Mouse (Mus musculus): ENCODE measurements around the gene Tfdp2. TPM values are rescaled to one million over a fixed set of nuclear protein-coding genes. Genes with fewer than 3 reads are reported as not detected.
"Not testable (repeated sequence)": the region's sequence is repeated elsewhere in the genome, so short reads cannot be mapped to it uniquely, and the experiment has no call there.

Gene Tfdp2
- total RNA-seq, 2 experiments from 2014 or later = 75.3 to 89.2 TPM

DNA sequence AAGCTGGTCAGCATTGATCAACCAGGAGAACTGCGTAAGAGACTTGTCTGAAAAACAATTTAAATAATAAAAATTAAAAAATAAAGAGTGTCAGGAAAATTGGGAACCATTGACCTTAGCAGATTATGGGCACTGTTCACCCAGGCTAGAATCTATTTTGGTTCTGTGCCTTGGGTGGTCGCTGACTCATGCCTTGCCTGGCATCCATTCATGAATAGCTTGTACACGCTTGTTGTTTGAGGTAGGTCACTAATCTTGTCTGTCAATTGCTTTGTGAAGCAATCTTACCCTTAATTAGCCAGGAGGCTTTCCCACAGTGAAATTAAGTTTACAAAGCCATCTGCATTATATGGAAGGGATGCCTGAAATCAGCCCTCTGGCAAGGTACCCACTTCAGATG is 112.7 kb downstream of the Tfdp2 start:
- DNase-seq = no peak

DNA sequence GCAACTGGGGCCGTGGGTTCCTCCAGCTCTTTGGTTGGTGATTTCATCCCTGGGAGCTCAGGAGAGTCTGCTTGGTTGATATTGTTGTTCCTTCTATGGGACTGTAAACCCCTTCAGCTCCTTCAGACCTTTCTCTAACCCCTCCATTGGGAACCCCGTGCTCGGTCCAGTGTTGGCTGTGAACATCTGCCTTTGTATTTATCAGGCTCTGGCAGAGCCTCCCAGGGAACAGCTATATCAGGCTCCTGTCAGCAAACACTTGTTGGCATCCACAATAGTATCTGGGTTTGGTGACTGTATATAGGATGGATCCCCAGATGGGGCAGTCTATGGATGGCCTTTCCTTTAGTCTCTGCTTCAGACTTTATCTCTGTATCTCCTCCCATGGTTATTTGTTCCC is 116.0 kb downstream of the Tfdp2 start:
- no peak for DNase-seq

DNA sequence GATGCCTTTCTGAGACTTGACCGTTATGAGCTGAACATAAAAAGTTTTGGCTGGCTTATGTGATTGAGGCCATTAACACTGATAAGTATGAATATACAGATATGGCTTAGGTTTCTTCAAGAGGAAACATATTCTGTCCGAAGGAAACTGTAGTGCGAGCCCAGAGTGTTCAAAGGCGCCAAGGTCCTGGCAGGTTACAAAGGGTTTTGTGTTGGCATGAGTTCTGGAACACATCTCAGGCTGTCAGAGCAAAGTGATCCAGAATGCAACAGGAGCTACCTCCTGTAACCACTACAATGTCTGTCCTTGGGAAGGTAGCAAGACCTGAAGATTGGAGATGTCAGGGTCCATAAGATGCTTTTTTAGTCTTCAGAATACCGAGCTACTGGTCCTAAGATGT is 123.3 kb downstream of the Tfdp2 start:
- peak; percentile 13 to 34 for DNase-seq

DNA sequence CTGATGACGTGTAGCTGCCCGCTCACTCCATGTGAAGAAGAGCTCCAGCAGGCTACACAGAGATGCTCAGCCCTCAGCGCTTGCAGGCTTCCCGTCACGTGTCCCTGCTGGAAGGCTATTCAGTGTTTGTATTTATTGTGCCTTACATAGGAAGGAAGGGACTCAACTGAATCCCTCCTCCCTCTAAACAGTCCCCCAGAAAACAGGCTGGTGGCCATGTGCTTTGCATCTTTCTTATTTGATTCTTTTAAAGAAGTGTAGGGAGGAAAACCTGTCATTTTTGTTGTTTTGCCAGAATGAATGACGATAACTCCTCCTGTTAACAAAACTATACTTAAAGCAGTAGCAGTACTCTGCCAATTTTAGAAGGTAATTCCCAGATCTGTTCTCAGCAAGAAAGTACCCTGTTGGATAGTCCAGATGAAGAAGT is 124.5 kb downstream of the Tfdp2 start:
- no peak for DNase-seq

DNA sequence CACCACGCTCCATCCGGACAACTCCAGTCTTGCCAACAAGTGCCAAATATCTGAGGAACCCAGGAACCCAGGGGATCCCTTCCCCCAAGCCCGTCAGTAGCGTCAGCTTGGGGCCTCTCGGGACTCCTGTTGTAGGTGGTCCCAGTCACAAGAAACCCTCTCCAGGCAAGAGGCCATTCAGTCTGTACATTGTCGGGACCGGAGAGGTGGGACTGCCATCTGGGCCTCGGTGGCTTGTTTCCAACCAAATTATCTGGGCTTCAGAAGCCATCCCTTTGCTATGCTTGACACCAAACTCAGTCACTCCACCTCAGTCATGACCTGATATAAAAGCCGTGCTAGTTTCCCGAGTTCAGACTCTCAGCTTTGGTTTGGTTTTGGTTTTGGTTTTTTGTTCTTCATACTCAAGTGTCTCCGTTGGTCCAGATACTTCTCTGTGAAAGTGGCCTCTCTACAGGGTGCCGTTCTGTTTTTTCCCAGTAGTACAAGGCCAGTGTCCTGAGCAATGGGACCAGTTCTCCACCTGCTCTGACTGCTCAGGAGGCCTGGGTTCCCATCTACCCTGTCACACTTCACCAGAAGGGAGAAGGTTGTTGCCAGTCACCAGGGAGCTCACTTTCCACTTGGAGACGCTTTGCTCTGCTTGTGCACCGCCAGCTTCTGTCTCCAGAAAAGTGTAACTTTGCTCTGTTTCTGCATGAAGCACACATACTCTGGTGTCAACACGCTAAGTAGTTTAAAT is 126.5 kb downstream of the Tfdp2 start:
- no peak for DNase-seq

DNA sequence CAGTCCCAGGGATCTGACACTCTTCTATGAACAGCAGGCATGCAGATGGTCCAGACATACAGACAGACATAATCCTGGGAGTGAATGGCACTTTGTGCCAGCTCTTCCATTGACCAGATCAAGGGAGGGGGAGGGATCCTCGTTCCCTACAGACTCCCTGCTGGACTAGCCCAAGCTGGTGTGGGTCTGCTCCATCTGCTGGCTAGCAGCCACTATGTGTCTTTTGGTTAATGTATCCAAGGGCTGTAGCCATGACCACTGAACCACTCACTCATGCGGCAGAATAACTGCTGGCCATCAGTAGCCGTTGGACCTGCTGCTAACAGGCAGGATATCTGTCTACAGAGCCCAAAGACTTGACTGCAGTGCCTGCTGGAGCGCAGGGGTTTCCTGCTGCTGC is 128.4 kb downstream of the Tfdp2 start:
- peak in 1 of 2 experiments; percentile 4 for DNase-seq

DNA sequence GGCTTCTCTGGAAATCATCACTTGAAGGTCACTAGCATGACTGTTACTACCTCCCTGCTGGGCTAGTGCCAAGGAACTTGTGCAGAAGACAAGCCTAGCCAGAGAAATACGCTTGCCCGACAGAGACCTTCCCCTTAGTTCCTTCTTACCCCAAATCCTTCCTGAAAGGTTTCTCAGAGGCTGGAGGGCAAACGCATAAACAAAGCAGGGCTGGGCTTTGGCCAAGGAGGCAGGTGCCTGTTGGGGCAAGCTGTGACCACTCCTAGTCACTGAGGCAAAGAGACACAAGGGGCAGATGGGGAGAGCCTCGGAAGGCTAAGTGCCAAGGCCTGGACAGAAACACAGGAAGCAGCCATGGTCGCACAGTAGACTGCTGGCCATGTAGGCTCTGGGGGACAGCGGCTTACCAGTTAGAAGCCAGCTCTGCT is 130.4 kb downstream of the Tfdp2 start:
- DNase-seq = peak; percentile 48 to 58

DNA sequence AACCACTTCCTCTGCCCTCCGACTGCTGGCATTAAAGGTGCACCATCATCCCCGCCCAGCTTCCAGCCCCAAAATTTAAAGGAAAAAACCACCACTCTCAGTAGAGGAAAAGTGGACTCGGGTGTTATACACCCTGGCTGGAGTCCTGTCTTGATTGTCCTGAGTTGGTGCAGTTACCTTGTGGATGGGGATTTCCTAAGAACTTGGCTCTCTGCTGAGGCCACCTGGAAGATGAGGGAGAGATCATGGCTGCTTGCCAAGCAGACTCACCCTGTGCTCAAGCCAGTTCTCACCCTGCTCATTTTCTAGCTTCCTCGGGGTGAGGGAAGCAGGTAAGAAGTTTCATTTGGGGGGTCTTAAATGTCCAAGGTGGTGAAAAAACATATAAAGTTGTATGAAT is 132.2 kb downstream of the Tfdp2 start:
- DNase-seq = no peak

DNA sequence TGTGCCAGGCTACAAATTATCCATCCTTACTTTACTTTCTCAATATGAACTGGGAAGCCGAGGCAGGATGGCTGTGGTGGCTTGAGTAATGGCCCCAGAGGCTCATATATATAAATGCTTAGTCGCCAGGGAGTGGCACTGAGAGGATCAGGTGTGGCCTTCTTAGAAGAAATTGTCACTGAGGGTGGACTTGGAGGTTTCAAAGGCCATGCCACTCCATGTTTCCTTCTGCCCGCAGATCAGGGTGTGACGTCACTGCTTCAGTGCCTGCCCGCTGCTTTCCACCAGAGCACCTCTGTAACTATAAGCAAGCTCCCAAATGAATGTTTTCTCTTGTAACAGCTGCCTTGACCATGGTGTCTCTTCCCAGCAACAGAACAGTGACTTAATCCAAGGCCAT is 135.1 kb downstream of the Tfdp2 start:
- DNase-seq = no peak

DNA sequence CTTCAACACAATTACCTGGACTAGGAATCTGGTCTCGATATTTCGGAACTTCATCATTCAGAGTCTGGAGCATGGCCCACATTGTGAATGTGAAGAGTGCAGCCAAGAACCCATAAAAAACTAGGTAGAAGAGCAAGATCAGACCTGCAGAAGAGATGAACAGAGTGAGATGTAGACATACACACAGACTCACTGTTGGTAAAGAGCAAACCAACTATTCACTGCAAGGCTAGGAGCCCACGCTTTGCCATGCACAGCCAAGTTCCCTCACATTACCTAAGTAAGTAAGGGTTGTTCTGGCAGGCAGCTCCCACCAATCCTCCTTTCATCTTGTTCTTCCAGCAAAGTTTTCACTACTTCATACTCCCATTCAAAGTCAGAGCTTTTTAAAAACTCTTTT is 149.7 kb downstream of the Tfdp2 start:
- no peak for DNase-seq

DNA sequence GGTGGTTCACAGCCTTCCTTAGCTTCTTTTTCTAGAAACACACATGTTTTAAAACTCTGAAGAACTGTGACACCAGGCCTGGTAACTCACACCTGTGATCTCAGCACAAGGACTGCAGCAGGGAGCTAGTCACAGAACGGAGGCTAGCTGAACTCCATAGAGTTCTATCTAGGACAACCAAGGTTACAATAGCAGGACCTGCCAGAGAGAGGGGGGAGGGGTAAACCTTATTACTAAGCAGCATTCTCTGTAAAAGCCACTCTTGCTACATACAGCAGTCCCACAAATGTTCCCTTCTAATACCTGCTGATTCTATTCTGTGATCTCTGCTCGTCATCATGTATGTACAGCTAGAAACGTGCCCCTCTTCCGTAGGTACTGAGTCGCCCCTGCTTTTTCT is 152.8 kb downstream of the Tfdp2 start:
- DNase-seq = no peak

DNA sequence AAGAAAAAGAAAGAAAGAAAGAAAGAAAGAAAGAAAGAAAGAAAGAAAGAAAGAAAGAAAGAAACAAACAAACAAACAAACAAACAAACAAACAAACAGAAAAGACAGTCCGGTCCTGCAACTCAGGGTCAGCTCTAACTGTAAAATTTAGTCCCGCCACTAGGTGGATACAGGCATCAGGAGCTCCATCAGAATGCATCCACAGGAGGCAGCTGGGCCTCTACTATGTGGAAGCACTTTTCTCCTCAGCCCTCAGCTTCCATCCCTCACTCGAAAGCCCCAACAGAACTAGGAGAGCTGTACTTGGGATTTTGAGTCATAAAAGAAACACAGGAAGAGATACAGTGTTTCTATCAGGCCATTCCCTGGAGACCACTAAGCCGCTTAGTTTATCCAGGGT is 153.9 kb downstream of the Tfdp2 start:
- peak; percentile 76 to 84 for DNase-seq

DNA sequence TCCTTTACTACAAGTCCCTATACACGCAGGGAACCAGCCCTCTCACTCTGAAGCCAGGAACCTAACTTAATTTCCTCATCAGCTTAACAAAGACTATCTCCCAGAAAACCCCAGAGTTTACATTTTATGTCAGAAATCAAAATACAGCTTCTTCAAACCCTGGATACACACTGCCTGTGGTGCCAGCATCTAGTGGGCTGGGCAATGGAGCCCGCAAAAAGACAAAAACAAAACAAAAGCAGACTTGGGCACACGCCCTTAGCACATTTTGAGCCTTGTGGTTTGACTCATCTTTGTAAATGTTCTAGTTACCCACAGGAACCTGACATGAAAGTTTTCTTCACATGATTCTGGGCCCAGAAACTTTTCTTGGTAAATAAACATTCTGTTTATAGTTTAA is 154.4 kb downstream of the Tfdp2 start:
- DNase-seq = no peak

DNA sequence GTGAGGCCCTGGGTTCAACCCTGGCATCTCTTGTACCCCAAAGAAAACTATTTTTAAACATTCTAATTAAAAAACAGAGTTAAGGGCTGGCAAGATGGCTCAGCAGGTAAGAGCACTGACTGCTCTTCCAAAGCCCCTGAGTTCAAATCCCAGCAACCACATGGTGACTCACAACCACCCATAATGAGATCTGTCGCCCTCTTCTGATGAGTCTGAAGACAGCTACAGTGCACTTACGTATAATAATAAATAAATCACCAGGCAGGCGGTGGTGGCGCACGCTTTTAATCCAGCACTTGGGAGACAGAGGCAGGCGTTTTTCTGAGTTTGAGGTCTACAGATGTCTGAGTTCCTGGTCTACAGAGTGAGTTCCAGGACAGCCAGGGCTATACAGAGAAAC is 155.7 kb downstream of the Tfdp2 start:
- DNase-seq = not testable (repeated sequence)

DNA sequence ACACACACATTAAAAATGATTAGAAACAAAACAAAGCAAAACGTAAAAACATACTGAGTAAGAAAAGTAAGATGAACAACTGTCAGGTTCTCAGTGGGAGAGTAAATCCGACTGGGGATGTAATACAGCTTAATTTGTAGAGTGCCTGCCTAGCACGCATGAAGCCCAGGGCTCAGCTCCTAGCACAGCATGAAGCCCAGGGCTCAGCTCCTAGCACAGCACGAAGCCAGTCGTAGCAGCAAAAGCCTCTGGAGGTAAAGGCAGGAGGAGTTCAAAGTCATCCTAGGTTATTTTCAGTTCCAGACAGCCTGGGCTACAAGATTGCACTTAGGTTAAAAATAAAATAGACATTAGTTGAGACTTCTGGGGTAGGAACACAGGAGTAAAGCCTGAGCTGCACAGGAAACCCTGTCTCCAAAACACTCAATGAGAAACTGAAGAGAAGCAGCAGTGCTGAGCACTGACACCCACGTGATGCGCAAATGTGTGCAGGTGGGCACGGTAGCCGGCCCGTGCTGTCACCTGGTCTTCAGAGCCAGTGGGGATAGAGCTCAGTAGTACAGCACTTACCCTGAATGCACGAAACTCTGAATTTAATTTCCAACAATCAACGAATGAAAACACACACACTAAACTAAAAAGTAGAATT is 157.2 kb downstream of the Tfdp2 start:
- DNase-seq = no peak

DNA sequence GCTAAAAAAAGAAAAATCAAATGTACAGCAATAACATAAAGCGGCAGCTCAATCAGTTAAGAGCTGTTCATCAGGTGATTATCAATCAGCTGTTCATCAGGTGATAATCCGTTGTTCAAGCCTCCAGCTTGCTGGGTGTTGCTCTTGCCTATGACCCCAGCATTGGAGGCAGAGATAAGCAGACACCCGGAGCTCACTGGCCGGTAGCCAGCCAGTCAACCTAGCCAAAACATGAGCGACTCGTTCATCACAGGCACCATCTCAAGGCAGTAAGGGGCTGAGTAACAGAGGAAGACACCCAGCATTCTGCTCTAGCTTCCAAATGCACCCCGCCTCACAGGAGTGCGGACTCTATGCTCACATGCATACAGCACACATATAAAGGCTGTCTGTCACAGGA is 157.7 kb downstream of the Tfdp2 start:
- DNase-seq = peak; percentile 47 to 51

DNA sequence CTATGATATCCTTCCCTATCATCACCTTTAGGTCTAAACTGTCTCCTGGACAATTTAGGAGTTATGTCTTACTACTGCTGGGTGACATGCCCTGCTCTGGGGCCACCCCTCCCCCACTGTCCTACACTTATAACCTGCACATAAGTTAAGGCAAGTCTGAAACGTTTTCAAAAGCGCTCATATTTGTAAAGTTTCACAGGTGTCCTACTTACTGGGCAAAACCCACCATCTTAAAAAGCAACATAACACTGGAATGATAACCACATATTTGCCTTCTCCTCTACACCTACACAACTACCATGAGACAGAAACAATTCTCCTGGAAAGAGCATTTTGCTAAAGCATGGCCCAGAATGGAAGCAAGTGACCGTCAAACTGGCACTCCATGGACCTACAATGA is 164.0 kb downstream of the Tfdp2 start:
- DNase-seq = no peak

DNA sequence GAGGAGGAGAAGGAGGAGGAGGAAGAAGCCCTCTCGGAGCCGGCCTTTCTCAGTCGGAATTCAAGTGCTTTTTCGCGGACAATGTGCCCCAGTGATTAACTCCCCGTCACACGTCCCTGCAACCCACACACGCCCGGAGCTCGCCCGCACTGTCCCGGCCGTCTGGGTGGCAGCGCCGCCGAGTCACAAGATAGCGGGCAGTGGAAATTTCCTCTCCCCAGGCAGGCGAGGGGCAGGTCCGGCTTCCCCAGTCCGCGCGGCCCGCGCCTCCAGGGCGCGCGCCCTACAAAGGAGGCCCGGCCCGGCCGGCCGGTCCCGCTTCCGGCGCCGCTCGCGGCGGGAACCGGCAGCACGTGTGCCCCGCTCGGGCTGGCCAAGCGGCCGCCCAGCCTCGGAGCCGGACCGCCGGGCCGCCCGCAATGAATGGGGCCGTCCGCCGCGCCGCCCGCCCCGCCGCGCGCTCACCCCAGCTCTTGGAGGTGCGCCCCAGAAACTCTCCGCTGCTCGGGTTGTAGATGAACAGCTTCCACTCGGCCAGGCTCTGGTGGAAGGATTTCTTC is 167.6 kb downstream of the Tfdp2 start:
- peak; percentile 82 to 84 for DNase-seq

DNA sequence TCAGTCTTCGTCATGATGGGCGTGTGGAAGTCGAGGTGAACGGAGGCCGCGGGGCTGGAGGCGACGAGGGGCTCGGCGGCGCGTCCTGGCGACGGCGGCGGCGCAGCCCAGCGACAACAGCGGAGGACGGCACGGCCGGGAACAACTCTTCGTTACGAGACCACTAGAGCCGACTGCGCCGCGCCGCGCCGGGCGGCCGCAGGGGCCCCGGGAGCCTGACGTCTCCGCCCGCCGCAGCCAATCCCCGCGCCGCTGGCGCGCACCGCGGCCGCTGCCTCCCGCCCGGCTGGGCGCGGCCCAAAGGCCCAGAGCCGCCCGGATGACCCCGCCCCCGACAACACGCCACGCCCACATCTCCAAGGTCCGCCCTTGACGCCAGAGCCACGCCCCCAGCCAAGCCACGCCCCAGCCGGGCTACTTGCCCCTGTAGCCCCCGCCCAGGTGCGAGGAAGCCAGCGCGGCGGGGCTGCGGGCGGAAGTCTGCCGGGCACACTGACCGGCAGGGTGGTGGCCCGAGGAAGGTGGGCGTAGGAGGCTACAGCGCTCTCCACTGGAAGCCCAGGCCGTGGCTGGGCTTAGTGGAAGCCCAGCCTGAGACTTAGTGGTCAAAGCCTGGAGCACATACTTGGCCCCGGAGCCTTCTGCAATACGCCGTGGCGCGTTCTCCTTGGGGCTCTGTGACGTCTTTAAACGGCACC is 168.2 kb downstream of the Tfdp2 start, which contains the start of gene Atp1b3:
Gene Atp1b3, minus strand, starts transcription at position 302 of the 698 bp plus-strand sequence.
- DNase-seq = peak; percentile 99 to 100

DNA sequence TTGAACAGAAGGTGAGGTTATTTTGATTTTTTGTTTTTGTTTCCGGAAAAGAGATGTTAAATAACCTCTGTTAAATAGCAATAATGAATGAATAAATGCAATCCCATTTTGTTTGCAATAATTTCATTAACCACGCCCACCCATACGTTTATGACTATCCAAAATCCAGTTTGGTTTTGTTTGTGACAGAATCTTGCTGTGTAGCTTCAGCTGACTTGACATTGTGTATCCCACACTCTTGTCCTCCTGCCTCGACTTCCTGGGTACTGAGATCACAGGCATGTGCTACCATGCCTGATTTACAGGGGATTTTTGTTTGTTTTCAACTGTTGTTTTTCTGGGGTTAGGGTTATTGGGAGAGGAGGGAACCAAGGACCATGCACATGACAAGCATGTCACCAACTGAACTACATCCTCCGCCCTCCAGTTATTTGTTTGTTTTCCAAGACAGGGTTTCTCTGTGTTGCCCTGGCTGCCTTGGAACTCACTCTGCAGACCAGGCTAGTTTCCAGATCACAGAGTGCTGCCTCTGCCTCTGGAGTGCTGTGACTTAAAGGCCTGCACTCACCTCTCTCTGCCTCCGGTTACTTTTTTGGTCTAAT is 169.3 kb downstream of the Tfdp2 start:
- DNase-seq = no peak

DNA sequence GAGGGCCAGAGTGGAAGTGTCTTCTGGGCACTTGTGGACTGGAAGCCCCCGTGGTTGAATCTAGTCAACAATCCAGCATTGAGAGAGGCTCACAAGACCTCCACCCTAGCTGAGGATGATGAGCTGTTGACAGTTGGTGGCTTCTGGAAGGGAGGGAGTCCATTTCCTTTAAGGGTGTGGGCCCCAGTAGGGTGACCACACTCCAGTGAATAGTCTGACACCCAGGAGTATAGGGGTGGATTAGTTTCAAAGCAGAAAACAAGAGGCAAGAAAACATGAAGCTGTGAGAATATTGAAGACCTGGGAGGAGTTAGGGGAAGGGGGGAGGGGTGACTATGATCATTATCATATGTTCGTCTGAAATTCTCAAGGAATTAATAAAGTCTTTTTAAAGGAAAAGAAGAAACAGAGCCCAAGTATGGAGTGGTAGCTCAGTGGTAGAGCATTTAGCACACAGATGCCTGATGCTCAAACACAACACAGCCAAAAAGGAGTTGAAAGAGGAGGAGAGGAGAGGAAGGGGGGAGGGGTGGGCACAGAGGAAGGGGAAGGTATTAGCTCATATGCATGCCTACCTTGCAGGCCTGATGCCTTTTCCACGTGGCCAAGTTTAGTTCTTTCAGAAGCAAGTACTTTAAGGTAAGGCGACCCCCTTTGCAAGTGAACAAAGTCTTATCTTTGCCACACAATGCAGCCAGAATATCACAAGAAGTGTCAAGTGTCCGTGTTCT is 173.7 kb downstream of the Tfdp2 start:
- no peak for DNase-seq

DNA sequence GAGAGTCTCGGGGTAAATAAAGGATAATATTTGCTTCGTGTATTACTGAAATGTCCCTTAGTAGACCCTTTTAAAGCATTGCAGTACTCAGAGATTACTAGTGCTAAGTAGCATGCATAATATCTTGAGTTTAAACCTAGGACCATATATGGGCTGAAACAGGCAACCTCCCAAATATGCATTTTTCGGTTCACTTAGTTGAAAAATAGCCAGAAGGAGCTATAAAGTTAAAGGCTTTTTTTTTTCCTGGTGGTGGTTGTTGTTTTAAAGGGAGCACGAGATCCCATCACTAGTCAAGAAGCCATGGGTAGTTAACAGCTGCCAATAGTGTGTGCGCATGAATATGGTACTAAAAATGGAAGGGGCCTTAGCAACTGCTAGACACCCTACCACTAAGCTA is 175.0 kb downstream of the Tfdp2 start:
- DNase-seq = no peak

Measured in heart, adult 18-20 months (tissue).